7 mouse cellular contexts compared by ENCODE assay signal in genomic region chr4:55531096-55531855, GRCm38 (mm10). TPM values are rescaled to one million over a fixed set of nuclear protein-coding genes. Genes with fewer than 3 reads are reported as not detected.
DNase-seq lines count a peak whose midpoint lies in the region; ATAC-seq and TF ChIP-seq lines count a peak whose summit lies in the region.

No protein-coding gene starts in this region.

- whole genome bisulfite sequencing in forebrain, embryonic 12.5 days, result 2% methylated on average over 56 of the region's 56 CpGs
- WGBS in limb, embryonic 11.5 days, result 2% methylated on average over 56 of the region's 56 CpGs
- WGBS in midbrain, postnatal 0 days, result 1% methylated on average over 56 of the region's 56 CpGs

- H3K36me3 ChIP-seq in forebrain, embryonic 12.5 days (replicated peaks), result no peaks in the 10 kb centered on the region
- no peaks in the 10 kb centered on the region for H3K36me3 ChIP-seq in limb, embryonic 11.5 days (ENCODE audit: control insufficient read depth, insufficient read depth, low read length)
- no peaks in the 10 kb centered on the region for H3K36me3 ChIP-seq in midbrain, postnatal 0 days (ENCODE audit: insufficient read depth, low read length)

- H3K27me3 ChIP-seq in forebrain, embryonic 12.5 days, result peaks cover 53% of the 10 kb centered on the region
- peaks cover 19% of the 10 kb centered on the region for H3K27me3 ChIP-seq in limb, embryonic 11.5 days (ENCODE audit: control insufficient read depth, insufficient read depth, low read length)
- peaks cover 6% of the 10 kb centered on the region; the same call in 1 of the 2 replicates for H3K27me3 ChIP-seq in midbrain, postnatal 0 days (ENCODE audit: insufficient read depth, low read length)

- no peak for ATAC-seq in forebrain, embryonic 12.5 days (ENCODE audit: low FRiP score)
- ATAC-seq in limb, embryonic 11.5 days (ENCODE audit: insufficient number of reproducible peaks, low FRiP score, low TSS enrichment, low read depth), result no peak
- no peak for ATAC-seq in midbrain, postnatal 0 days (ENCODE audit: low FRiP score)

- DNase-seq in CD8-positive naive resting alpha-beta T cell, adult 2 months (ENCODE audit: low read depth in 2 of 2, low spot score in 2 of 2), result peak; percentile 11 to 19
- peak; percentile 62 for DNase-seq in ZHBTc4 (ENCODE audit: low read depth, low spot score)
- peak; percentile 17 for DNase-seq in heart, postnatal 25 days (ENCODE audit: low spot score)
- peak; percentile 64 for DNase-seq in limb, embryonic 11.5 days (ENCODE audit: low spot score)
- DNase-seq in midbrain, postnatal 0 days (ENCODE audit: low spot score), result no peak
- peak; percentile 35 for DNase-seq in testis, postnatal 14 days (ENCODE audit: low spot score)

- H3K9me3 ChIP-seq in forebrain, embryonic 12.5 days, result no peaks in the 10 kb centered on the region
- H3K9me3 ChIP-seq in limb, embryonic 11.5 days (ENCODE audit: control insufficient read depth, low read length), result no peaks in the 10 kb centered on the region
- no peaks in the 10 kb centered on the region for H3K9me3 ChIP-seq in midbrain, postnatal 0 days (ENCODE audit: low read length)

- peaks cover 35% of the 10 kb centered on the region for H3K4me1 ChIP-seq in forebrain, embryonic 12.5 days
- peaks cover 9% of the 10 kb centered on the region; the same call in 1 of the 2 replicates for H3K4me1 ChIP-seq in limb, embryonic 11.5 days (ENCODE audit: control insufficient read depth, insufficient read depth, low read length)
- H3K4me1 ChIP-seq in midbrain, postnatal 0 days (ENCODE audit: insufficient read depth, low read length), result 0 out of 2 replicates have a peak, but pooled peaks cover 3% of the 10 kb centered on the region

- H3K9ac ChIP-seq in forebrain, embryonic 12.5 days, result peak overlapping the region; percentile 48; the same call in 1 of the 2 replicates
- H3K9ac ChIP-seq in limb, embryonic 11.5 days (ENCODE audit: low read length), result no peak overlapping the region; the same call in 1 of the 2 replicates
- peak overlapping the region; percentile 20; the same call in 1 of the 2 replicates for H3K9ac ChIP-seq in midbrain, postnatal 0 days (replicated peaks; ENCODE audit: low read length, poor library complexity, severe bottlenecking)

- no peak overlapping the region for H3K27ac ChIP-seq in forebrain, embryonic 12.5 days
- no peak overlapping the region for H3K27ac ChIP-seq in limb, embryonic 11.5 days (replicated peaks; ENCODE audit: low read depth, low read length)
- no peak overlapping the region for H3K27ac ChIP-seq in midbrain, postnatal 0 days (ENCODE audit: low read depth, low read length)

- H3K4me3 ChIP-seq in forebrain, embryonic 12.5 days (replicated peaks), result peak overlapping the region; percentile 61
- H3K4me3 ChIP-seq in limb, embryonic 11.5 days (ENCODE audit: low read depth, low read length), result peak overlapping the region; percentile 48
- peak overlapping the region; percentile 64 for H3K4me3 ChIP-seq in midbrain, postnatal 0 days (ENCODE audit: low read depth, low read length)

- intact Hi-C loops in heart, postnatal 25 days (cut with DNase I), result loop anchor here (2.0 to 5.0 kb wide), 4 partner anchors 71 to 581 kb away; partner anchors contain the start of gene Rad23b

- TF ChIP-seq CTCF in midbrain, postnatal 0 days (IDR thresholded peaks at IDR 0.05), result peak; percentile 50

- H3K4me2 ChIP-seq in forebrain, embryonic 12.5 days, result peak overlapping the region; percentile 83
- H3K4me2 ChIP-seq in limb, embryonic 11.5 days (ENCODE audit: low read depth, severe bottlenecking), result peak overlapping the region; percentile 76
- peak overlapping the region; percentile 94 for H3K4me2 ChIP-seq in midbrain, postnatal 0 days (ENCODE audit: low read depth, low read length, poor library complexity, severe bottlenecking)

RNA-seq across cellular contexts. Expression of gene Klf4, which starts 1.0 kb away (rescaled TPM):
- polyA plus RNA-seq in forebrain, embryonic 12.5 days (2016; fragmentation: Nextera tagmentation; extraction: Ambion mirVana), result 2.2 and 2.3 TPM in 2 replicates
- 10 to 100 TPM; 28.3 to 39.0 TPM for total RNA-seq in heart, postnatal 25 days (2021)
- 1.4 and 1.6 TPM in 2 replicates for polyA plus RNA-seq in limb, embryonic 11.5 days (2014; fragmentation: Nextera tagmentation; extraction: Ambion mirVana)
- 8.2 and 12.4 TPM in 2 replicates for total RNA-seq in midbrain, postnatal 0 days (2014; rRNA removed)
- 4.1 and 4.3 TPM in 2 replicates for polyA plus RNA-seq in midbrain, postnatal 0 days (2015; fragmentation: Nextera tagmentation; extraction: Ambion mirVana)
